Mouse (Mus musculus): ENCODE results near the gene Parp1.
"Not testable (repeated sequence)": the region's sequence is repeated elsewhere in the genome, so short reads cannot be mapped to it uniquely, and the experiment has no call there.

Gene Parp1

GRCm38 (mm10) chr1:180561187-180561586 is 7.5 kb upstream of the Parp1 start:
- no peak for DNase-seq

- no peak for DNase-seq
Measured at GRCm38 (mm10) chr1:180564885-180565284, 3.8 kb upstream of the Parp1 start.

GRCm38 (mm10) chr1:180567761-180568160 is 963 bp upstream of the Parp1 start:
- DNase-seq = no peak

- DNase-seq = no peak
Measured at GRCm38 (mm10) chr1:180568248-180568647, 476 bp upstream of the Parp1 start.

GRCm38 (mm10) chr1:180569453-180569852 is 729 bp downstream of the Parp1 start:
- no peak for DNase-seq

GRCm38 (mm10) chr1:180570181-180570580 is 1.5 kb downstream of the Parp1 start:
- no peak for DNase-seq

GRCm38 (mm10) chr1:180571018-180571589 is 2.4 kb downstream of the Parp1 start:
- DNase-seq = no peak

DNA sequence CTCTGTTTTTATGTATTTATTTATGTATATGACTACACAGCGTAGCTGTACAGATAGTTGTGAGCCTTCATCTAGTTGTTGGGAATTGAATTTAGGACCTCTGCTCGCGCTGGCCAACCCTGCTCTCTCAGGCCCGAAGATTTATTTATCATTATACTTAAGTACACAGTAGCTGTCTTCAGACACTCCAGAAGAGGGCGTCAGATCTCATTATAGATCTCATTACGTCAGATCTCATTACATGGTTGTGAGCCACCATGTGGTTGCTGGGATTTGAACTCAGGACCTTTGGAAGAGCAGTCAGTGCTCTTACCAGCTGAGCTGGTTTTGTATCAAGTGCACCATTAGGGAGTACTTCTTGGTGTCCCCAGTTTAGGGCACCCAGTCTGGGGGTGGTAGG is 3.0 kb downstream of the Parp1 start:
- DNase-seq = not testable (repeated sequence)

GRCm38 (mm10) chr1:180572154-180572553 is 3.4 kb downstream of the Parp1 start:
- DNase-seq = no peak

DNA sequence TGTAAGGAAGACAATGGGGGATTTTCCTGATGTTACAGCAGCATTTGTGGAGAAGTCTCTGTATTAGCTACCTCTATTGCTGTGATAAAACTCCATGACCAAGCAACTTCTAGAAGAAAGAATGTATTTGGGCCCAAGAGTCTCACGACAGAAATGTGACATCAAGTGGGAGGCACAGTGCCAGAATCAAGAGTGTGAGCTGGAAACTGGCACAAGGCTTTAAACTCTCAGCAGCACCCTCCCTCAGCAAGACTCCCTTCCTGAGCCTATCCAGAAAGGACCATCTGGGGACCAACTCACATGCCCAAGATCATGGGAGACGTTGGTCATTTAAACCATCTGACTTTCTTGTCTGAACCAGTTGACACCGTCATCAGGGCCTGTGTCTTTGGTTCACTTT is 7.8 kb downstream of the Parp1 start:
- DNase-seq = no peak

DNA sequence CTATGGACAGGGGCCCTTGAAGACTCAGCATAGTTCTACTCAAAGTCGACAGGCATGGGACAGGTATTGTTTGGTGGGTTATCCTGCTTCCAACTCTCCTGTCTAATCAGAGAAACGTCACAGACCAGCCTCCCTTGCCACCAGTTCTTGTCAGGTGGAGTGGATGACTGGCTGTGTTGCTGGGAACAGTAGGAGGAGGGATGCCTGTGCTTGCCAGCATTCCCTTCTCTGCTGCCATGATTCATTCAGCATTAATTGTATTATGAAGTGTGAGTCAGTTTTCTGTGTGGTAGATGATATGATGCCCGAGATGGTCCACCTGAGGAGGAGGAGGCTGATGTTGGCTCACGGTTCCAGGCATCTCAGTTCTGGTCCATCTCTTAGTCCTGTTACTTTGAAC is 9.1 kb downstream of the Parp1 start:
- no peak for DNase-seq

DNA sequence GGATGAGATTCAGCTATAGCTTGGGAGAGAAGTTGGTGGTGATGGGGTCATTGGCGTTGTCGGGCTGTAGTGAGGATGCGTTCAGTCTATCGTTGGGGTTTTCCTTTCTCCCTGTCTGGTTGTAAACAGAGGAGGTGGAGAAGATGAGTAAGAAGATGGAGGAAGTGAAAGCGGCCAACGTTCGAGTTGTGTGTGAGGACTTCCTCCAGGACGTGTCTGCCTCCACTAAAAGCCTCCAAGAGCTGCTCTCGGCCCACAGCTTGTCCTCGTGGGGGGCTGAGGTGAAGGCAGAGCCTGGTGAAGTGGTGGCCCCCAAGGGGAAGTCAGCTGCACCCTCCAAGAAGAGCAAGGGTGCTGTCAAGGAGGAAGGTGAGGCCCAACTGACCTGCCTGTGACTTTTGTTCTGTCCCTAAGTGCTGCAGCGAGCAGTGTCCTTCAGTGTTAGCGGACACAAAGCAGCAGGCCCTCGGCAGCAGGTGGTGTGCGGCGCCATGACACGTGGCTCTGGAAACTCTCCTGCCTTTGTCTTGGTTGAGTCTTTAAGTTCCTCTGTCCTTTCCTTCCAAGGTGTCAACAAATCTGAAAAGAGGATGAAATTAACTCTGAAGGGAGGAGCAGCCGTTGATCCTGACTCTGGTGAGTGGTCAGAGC is 19.2 kb downstream of the Parp1 start:
- no peak for DNase-seq

- DNase-seq = no peak
Measured at GRCm38 (mm10) chr1:180600578-180600977, 31.9 kb downstream of the Parp1 start.

DNA sequence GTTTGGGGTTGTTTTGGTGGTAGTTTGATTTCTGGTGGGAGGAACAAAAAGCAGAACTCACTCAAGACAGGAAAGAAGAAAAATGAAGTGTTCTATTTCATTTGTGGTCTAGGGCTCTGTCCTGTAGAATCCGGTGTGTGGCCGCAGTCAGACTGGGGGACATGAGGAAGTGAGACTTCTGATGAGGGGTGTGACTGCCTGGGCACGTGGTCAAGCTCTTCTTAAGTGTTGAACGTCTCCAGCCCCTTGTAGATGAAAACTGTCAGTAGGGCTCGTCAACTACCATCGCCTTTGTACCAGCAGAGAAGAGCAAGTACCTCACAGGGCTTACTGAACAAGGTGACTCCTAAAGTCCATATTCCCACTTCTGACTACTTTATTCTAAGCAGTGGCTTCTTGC is 33.1 kb downstream of the Parp1 start:
- DNase-seq = no peak

DNA sequence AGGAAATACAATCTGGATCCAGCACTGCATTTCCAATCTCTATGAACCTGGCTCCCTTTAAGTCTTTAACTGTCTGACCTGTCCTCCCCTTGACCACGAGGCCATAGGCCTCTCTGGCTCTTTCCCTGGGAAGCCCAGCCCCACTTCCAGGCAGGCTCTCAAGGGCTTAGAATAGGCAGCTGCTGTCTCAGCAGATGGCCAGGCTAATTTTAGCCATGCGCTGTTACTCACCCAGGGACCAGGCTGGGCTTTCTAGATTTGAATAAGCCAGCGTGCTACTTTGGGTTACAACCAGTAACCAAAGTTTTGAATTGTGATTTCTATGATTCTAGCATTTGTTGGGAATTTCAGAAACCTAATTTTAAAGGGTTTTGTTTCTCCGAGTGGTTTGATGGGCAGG is 35.9 kb downstream of the Parp1 start:
- peak; percentile 70 for DNase-seq

- DNase-seq = no peak
Measured at GRCm38 (mm10) chr1:180606106-180606505, 37.4 kb downstream of the Parp1 start.

GRCm38 (mm10) chr1:180606796-180607577 is 38.3 kb downstream of the Parp1 start:
- DNase-seq = no peak

DNA sequence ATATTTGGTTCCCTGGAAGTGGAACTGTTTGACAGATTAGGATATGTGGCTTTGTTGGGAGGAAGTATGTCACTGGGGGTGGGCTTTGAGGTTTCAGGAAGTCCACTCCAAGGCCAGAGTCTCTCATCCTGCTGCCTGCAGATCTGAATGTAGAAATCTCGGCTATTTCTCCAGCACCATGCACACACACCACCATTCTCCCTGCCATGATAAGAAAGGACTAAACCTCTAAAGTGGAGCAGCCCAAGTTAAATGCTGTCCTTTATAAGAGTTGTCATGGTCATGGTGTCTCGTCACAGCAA is 38.8 kb downstream of the Parp1 start:
- no peak for DNase-seq

DNA sequence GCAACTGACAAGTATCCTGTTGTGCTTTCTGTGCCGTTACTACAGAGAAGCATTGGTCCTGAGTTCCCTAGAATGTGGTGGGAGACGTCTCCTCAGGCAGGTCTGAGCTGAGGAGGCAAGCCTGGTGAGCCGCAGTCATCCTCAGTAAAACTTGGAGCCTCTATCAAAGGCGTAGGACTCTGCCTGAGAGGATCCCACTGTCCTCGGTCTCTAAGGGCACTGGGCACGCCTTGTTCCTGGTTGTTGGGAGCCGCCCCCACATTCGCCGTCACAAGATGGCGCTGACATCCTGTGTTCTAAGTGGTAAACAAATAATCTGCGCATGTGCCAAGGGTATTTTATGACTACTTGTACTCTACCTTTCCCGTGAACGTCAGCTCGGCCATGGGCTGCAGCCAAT is 43.1 kb downstream of the Parp1 start:
- DNase-seq = not testable (repeated sequence)

DNA sequence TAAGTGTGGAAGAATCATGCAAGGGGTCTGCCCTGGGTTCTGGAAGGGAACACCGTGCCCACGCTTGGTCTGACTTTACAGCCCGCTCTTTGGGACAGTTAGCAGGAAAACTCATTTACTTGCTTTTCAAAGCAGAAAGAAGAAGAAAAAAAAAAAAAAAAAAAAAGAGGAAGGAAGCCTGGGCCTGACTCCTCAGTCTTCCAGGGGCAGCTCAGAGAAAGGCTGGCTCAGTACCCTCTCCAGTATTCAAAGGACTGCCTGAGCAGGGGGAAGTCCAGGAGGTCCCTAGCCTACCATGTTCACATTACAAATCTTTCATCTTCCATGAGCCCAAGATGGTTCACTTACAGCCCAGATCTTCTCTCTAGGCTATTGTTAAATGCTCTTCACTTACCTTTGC is 48.0 kb downstream of the Parp1 start:
- DNase-seq = no peak

GRCm38 (mm10) chr1:180622389-180622788 is 53.7 kb downstream of the Parp1 start:
- DNase-seq = no peak

DNA sequence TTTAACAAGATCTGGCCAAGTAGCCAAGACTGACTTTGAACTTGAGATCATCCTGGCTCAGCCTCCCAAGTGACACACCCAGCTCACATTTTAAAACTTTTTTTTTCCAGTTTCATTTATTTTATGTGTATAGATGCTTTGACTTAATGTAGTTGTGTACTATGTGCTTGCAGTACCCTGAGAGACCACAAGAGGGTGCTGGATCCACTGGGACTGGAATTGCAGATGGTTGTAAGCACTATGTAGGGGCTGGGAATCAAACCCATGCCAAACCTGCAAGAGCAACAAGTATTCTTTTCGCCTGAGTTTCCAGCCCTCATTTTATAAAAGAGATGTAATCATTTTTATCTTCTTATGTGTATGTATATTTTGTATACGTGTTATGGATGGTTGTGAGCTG is 55.2 kb downstream of the Parp1 start:
- DNase-seq = no peak

- no peak for DNase-seq
Measured at GRCm38 (mm10) chr1:180626141-180626540, 57.4 kb downstream of the Parp1 start.

- DNase-seq = not testable (repeated sequence)
Measured at GRCm38 (mm10) chr1:180637796-180638195, 69.1 kb downstream of the Parp1 start.
